ENCODE assay signal across 8 mouse cellular contexts in genomic region chr9:75313832-75314516, GRCm38 (mm10). TPM values are rescaled to one million over a fixed set of nuclear protein-coding genes. Genes with fewer than 3 reads are reported as not detected.
DNase-seq lines count a peak whose midpoint lies in the region; ATAC-seq and TF ChIP-seq lines count a peak whose summit lies in the region.

No protein-coding gene starts in this region.

- no peaks in the 10 kb centered on the region for H3K36me3 ChIP-seq in ES-Bruce4 (ENCODE audit: control insufficient read depth, insufficient read depth, low read length, poor library complexity, severe bottlenecking)
- H3K36me3 ChIP-seq in forebrain, embryonic 16.5 days (ENCODE audit: control insufficient read depth, insufficient read depth), result no peaks in the 10 kb centered on the region
- H3K36me3 ChIP-seq in lung, embryonic 16.5 days (ENCODE audit: control insufficient read depth, insufficient read depth, low read length), result no peaks in the 10 kb centered on the region

- H3K4me2 ChIP-seq in forebrain, embryonic 16.5 days (ENCODE audit: low read length), result peak overlapping the region; percentile 70
- peak overlapping the region; percentile 85 for H3K4me2 ChIP-seq in lung, embryonic 16.5 days (ENCODE audit: low read depth, low read length)

- TF ChIP-seq EP300 in ES-Bruce4 (IDR thresholded peaks at IDR 0.05; ENCODE audit: insufficient read depth, low read depth, low read length), result no peak

- H3K4me1 ChIP-seq in ES-Bruce4 (ENCODE audit: control insufficient read depth, insufficient read depth, low read length), result no peaks in the 10 kb centered on the region
- H3K4me1 ChIP-seq in forebrain, embryonic 16.5 days (replicated peaks; ENCODE audit: control insufficient read depth, insufficient read depth, low read length), result peaks cover 19% of the 10 kb centered on the region
- H3K4me1 ChIP-seq in lung, embryonic 16.5 days (replicated peaks; ENCODE audit: control insufficient read depth, insufficient read depth, low read length), result peaks cover 7% of the 10 kb centered on the region

- peak; percentile 19 for DNase-seq in c-Kit-positive CD71-positive TER-119-positive erythroid progenitor cells, embryonic 14.5 days (ENCODE audit: low spot score)
- DNase-seq in heart, postnatal 36 days, result peak; percentile 84 to 86
- peak; percentile 82 for DNase-seq in layer of hippocampus, adult 9-11 months
- peak; percentile 55 for DNase-seq in ovary, postnatal 10 days (ENCODE audit: low spot score)
- DNase-seq in thymus, postnatal 14 days, result peak; percentile 90

- no peak for TF ChIP-seq CTCF in ES-Bruce4 (IDR thresholded peaks at IDR 0.05; ENCODE audit: low read depth, low read length)

- peak overlapping the region; percentile 83 for H3K4me3 ChIP-seq in ES-Bruce4 (ENCODE audit: low read depth, low read length)
- peak overlapping the region; percentile 79 for H3K4me3 ChIP-seq in forebrain, embryonic 16.5 days (replicated peaks; ENCODE audit: low read length)
- peak overlapping the region; percentile 70 for H3K4me3 ChIP-seq in lung, embryonic 16.5 days (ENCODE audit: low read length)

- H3K9me3 ChIP-seq in ES-Bruce4 (replicated peaks; ENCODE audit: control insufficient read depth, insufficient read depth, low read length, poor library complexity, severe bottlenecking), result no peaks in the 10 kb centered on the region
- H3K9me3 ChIP-seq in forebrain, embryonic 16.5 days (ENCODE audit: control insufficient read depth, low read length), result no peaks in the 10 kb centered on the region
- no peaks in the 10 kb centered on the region for H3K9me3 ChIP-seq in lung, embryonic 16.5 days (ENCODE audit: control insufficient read depth, low read length)

- no peaks in the 10 kb centered on the region for H3K27me3 ChIP-seq in ES-Bruce4 (ENCODE audit: control insufficient read depth, insufficient read depth, low read length, poor library complexity, severe bottlenecking)
- H3K27me3 ChIP-seq in forebrain, embryonic 16.5 days (replicated peaks; ENCODE audit: control insufficient read depth, insufficient read depth, low read length), result no peaks in the 10 kb centered on the region
- no peaks in the 10 kb centered on the region for H3K27me3 ChIP-seq in lung, embryonic 16.5 days (ENCODE audit: control insufficient read depth, insufficient read depth, low read depth, low read length)

- peak overlapping the region; percentile 42 for H3K9ac ChIP-seq in ES-Bruce4 (ENCODE audit: low read depth, poor library complexity, severe bottlenecking)
- peak overlapping the region; percentile 81 for H3K9ac ChIP-seq in forebrain, embryonic 16.5 days (replicated peaks; ENCODE audit: low read depth, low read length)
- H3K9ac ChIP-seq in lung, embryonic 16.5 days (ENCODE audit: low read length), result peak overlapping the region; percentile 72

- under 1% methylated on average over 49 of the region's 52 CpGs for WGBS in forebrain, embryonic 16.5 days
- under 1% methylated on average over 42 of the region's 52 CpGs for WGBS in lung, embryonic 16.5 days

- H3K27ac ChIP-seq in ES-Bruce4 (ENCODE audit: insufficient read depth, low read length), result no peak overlapping the region
- H3K27ac ChIP-seq in forebrain, embryonic 16.5 days (ENCODE audit: low read length), result peak overlapping the region; percentile 80
- peak overlapping the region; percentile 45; the same call in 1 of the 2 replicates for H3K27ac ChIP-seq in lung, embryonic 16.5 days (ENCODE audit: low read length)

- intact Hi-C loops in heart, postnatal 36 days (cut with DNase I), result no loop called here

- ATAC-seq in forebrain, embryonic 16.5 days, result peak; percentile 86
- peak; percentile 86 for ATAC-seq in lung, embryonic 16.5 days (ENCODE audit: low read depth)

- no peak for TF ChIP-seq POLR2A in ES-Bruce4 (IDR thresholded peaks at IDR 0.05; ENCODE audit: insufficient read depth, low read length)

RNA-seq across cellular contexts. Expression of gene Gnb5, which starts 7.9 kb away (rescaled TPM):
- 3.3 and 6.5 TPM in 2 replicates for polyA plus RNA-seq in ES-Bruce4 (2011; ENCODE audit: insufficient read depth, insufficient read length, low read depth, missing spikeins)
- 50.8 and 60.2 TPM in 2 replicates for polyA plus RNA-seq in forebrain, embryonic 16.5 days (2015; fragmentation: Nextera tagmentation; extraction: Ambion mirVana)
- 10 to 100 TPM; 18.7 to 25.7 TPM for total RNA-seq in heart, postnatal 36 days (2021)
- 16.8 and 17.5 TPM in 2 replicates for polyA plus RNA-seq in lung, embryonic 16.5 days (2015; fragmentation: Nextera tagmentation; extraction: Ambion mirVana)

RNA-seq across cellular contexts. Expression of gene Bcl2l10, which starts 33.6 kb away (rescaled TPM):
- polyA plus RNA-seq in ES-Bruce4 (2011; ENCODE audit: insufficient read depth, insufficient read length, low read depth, missing spikeins), result not detected in 2 replicates
- polyA plus RNA-seq in forebrain, embryonic 16.5 days (2015; fragmentation: Nextera tagmentation; extraction: Ambion mirVana), result not detected in 2 replicates
- total RNA-seq in heart, postnatal 36 days (2021), result not detected
- polyA plus RNA-seq in lung, embryonic 16.5 days (2015; fragmentation: Nextera tagmentation; extraction: Ambion mirVana), result not detected in 2 replicates

Comparison
In these comparisons a context has a peak if more than half of its experiments do, and no peak if none do; other contexts are left out.
1. DNase-seq: peak in every context shown above with its lines; median percentile 90 in thymus, postnatal 14 days; 85 in heart, postnatal 36 days; 82 in layer of hippocampus, adult 9-11 months; 55 in ovary, postnatal 10 days; 19 in c-Kit-positive CD71-positive TER-119-positive erythroid progenitor cells, embryonic 14.5 days.